Comparison of ENCODE assay signal across 8 mouse cellular contexts in the genomic region with DNA sequence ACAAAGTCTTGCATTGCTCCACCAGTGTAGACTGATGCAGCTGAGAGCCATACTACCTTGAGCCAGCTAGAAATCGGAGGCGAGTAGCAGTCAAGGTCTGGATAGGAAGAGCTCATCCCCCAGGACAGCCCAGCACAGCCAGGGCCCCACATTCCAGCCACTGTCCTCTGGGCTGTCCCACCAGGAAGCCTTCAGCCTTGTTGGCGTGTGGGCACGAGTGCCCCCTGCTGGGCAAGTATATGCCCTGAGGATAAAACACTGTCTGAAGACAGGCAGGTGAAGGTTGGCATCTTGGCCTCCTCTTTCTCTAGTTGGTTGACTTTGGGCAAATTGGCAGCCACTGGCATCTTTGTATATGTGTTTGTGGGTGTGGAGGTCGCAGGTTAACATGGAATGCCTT. TPM values are rescaled to one million over a fixed set of nuclear protein-coding genes. Genes with fewer than 3 reads are reported as not detected.
DNase-seq lines count a peak whose midpoint lies in the region; ATAC-seq lines count a peak whose summit lies in the region.

No protein-coding gene starts in this region.

- 19% methylated on average over 5 of the region's 5 CpGs for WGBS in neural tube, embryonic 15.5 days

- H3K4me1 ChIP-seq in neural tube, embryonic 15.5 days, result peaks cover 7% of the 10 kb centered on the region

- H3K4me3 ChIP-seq in neural tube, embryonic 15.5 days (replicated peaks), result no peak overlapping the region

- peak; percentile 73 for DNase-seq in neural tube, embryonic 10.5 days (ENCODE audit: extremely low spot score, low spot score)
- peak; percentile 76 to 80 for DNase-seq in cerebellum, postnatal 14 days
- peak; percentile 59 to 77 for DNase-seq in gastrocnemius, postnatal 4 days (ENCODE audit: low spot score in 2 of 2)
- peak; percentile 80 for DNase-seq in kidney, adult 18-20 months
- DNase-seq in left cerebral cortex, postnatal 4 days, result peak; percentile 70
- DNase-seq in thymus, adult 18-20 months, result peak; percentile 14 to 29

- H3K36me3 ChIP-seq in neural tube, embryonic 15.5 days, result no peaks in the 10 kb centered on the region

- H3K9ac ChIP-seq in neural tube, embryonic 15.5 days (replicated peaks), result no peak overlapping the region

- H3K27me3 ChIP-seq in neural tube, embryonic 15.5 days (replicated peaks), result no peaks in the 10 kb centered on the region; the same call in 1 of the 2 replicates

- no peak overlapping the region for H3K27ac ChIP-seq in neural tube, embryonic 15.5 days (replicated peaks)

- intact Hi-C loops in left cerebral cortex, postnatal 4 days (cut with DNase I), result no loop called here

- no peaks in the 10 kb centered on the region for H3K9me3 ChIP-seq in neural tube, embryonic 15.5 days (replicated peaks)

- no peak for ATAC-seq in neural tube, embryonic 15.5 days (ENCODE audit: low FRiP score)
- ATAC-seq in neutrophil, adult 5-6 weeks (ENCODE audit: extremely low read depth, insufficient number of reproducible peaks, low FRiP score, poor library complexity, severe bottlenecking), result peak; percentile 27; the same call in 1 of the 2 replicates

- H3K4me2 ChIP-seq in neural tube, embryonic 15.5 days, result no peak overlapping the region

RNA-seq across cellular contexts. Expression of a gene that starts 56.0 kb away (rescaled TPM):
- polyA plus RNA-seq in neural tube, embryonic 15.5 days (2015; fragmentation: Nextera tagmentation; extraction: Ambion mirVana), result 1.9 and 2.5 TPM in 2 replicates
- 10 to 100 TPM; 16.4 to 19.9 TPM for total RNA-seq in gastrocnemius, postnatal 4 days (2021)
- under 1 TPM; 0.81 to 0.84 TPM for total RNA-seq in left cerebral cortex, postnatal 4 days (2021)
- total RNA-seq in neutrophil, adult 5-6 weeks (2017), result 0.37 and 0.81 TPM in 2 replicates

Comparison
In these comparisons a context has a peak if more than half of its experiments do, and no peak if none do; other contexts are left out.
1. DNase-seq: peak in every context shown above with its lines; median percentile 80 in kidney, adult 18-20 months; 78 in cerebellum, postnatal 14 days; 73 in neural tube, embryonic 10.5 days; 70 in left cerebral cortex, postnatal 4 days; 68 in gastrocnemius, postnatal 4 days; 22 in thymus, adult 18-20 months.